Mouse (Mus musculus): ENCODE measurements at regions not wholly inside any gene's neighbourhood (a gene's known extent, or its start where the extent isn't known, plus 50 kb on each side); places are given as distances from the start of the nearest gene placed in this dataset.

DNA sequence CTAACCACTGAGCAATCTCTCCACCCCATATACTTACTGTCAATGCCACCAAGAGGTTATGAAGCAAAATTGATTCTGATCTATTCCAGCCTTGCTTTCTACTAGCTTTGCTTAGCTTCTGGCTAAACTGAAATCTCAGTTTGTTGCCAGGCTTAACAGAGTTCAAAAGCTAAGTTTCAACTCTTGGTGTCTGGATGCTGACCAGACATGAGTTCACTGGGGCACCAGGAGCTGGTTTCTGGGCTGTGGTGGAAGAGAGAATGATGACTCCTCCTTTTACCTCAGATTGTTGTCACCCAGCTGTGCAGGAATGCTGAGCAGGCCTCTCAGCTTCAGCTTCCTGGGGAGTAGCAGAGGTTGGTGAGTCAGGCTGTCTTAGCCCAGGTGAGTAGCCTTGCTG, 464.1 kb upstream of the Nrp1 start:
- Histone ChIP-seq H3K36me3 (ENCODE audit: control insufficient read depth, insufficient read depth) (no peaks in the 10 kb centered on the region), H3K4me3 (no peak overlapping the region), H3K79me2 (ENCODE audit: control insufficient read depth, insufficient read depth) (no peaks in the 10 kb centered on the region), H3ac (ENCODE audit: control insufficient read depth, insufficient read length) (no peak overlapping the region), H3K4me2 (ENCODE audit: low read depth) (no peak overlapping the region), H3K27me3 (ENCODE audit: control insufficient read depth, insufficient read depth, insufficient read length) (no peaks in the 10 kb centered on the region)
- TF ChIP-seq USF1 (IDR thresholded peaks at IDR 0.05; ENCODE audit: low read depth) (no peak), TCF12 (IDR thresholded peaks at IDR 0.05; ENCODE audit: insufficient read depth, poor library complexity, severe bottlenecking) (no peak), E2F4 (IDR thresholded peaks at IDR 0.05; ENCODE audit: insufficient read depth) (no peak), MYOD1 (IDR thresholded peaks at IDR 0.05; ENCODE audit: control insufficient read depth in 1 of 3, insufficient read length in 2 of 3, low read depth in 2 of 3) (no peak), SRF (IDR thresholded peaks at IDR 0.05; ENCODE audit: control insufficient read depth, insufficient read length, low read depth) (no peak), CEBPB (IDR thresholded peaks at IDR 0.05; ENCODE audit: insufficient read depth, poor library complexity, severe bottlenecking) (no peak), MAX (IDR thresholded peaks at IDR 0.05; ENCODE audit: low read depth) (no peak), REST (IDR thresholded peaks at IDR 0.05; ENCODE audit: insufficient read depth, insufficient read length) (no peak), POLR2A (IDR thresholded peaks at IDR 0.05; ENCODE audit: insufficient read length, low read depth) (no peak), POLR2AphosphoS2 (IDR thresholded peaks at IDR 0.05; ENCODE audit: insufficient read length, low read depth) (no peak), MYOG (IDR thresholded peaks at IDR 0.05; ENCODE audit: control insufficient read depth in 1 of 3, insufficient read depth in 1 of 3, insufficient read length in 2 of 3, low read depth in 2 of 3) (no peak), TCF3 (IDR thresholded peaks at IDR 0.05; ENCODE audit: insufficient read length, low read depth) (no peak)

DNA sequence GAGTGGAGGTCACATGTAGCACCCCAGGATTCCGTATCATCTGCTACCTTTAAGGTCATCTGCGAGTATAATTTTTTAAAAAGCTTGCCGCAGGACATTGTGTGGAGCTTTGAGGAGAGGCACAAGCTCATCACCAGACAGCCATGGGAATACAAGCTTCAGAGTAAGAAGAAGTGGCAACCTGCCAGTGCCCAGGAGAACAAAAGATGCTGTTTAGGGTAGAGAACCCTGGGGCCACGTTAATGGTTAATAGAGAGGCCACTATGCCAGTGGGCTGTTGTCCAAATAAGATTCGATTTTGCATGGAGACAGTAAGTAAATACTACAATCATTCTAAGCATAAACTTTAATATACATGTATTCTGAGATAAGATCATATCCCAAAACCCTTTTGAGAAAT, 450.0 kb upstream of the Nrp1 start:
- Histone ChIP-seq H3K4me2 (ENCODE audit: low read depth) (no peak overlapping the region), H3K27me3 (ENCODE audit: control insufficient read depth, insufficient read depth, insufficient read length) (no peaks in the 10 kb centered on the region), H3K4me3 (no peak overlapping the region), H3K36me3 (ENCODE audit: control insufficient read depth, insufficient read depth) (no peaks in the 10 kb centered on the region), H3K79me2 (ENCODE audit: control insufficient read depth, insufficient read depth) (no peaks in the 10 kb centered on the region), H3ac (ENCODE audit: control insufficient read depth, insufficient read length) (no peak overlapping the region)
- TF ChIP-seq MYOD1 (IDR thresholded peaks at IDR 0.05; ENCODE audit: control insufficient read depth in 1 of 3, insufficient read length in 2 of 3, low read depth in 2 of 3) (no peak), TCF3 (IDR thresholded peaks at IDR 0.05; ENCODE audit: insufficient read length, low read depth) (no peak), CEBPB (IDR thresholded peaks at IDR 0.05; ENCODE audit: insufficient read depth, poor library complexity, severe bottlenecking) (no peak), MAX (IDR thresholded peaks at IDR 0.05; ENCODE audit: low read depth) (no peak), E2F4 (IDR thresholded peaks at IDR 0.05; ENCODE audit: insufficient read depth) (no peak), USF1 (IDR thresholded peaks at IDR 0.05; ENCODE audit: low read depth) (no peak), TCF12 (IDR thresholded peaks at IDR 0.05; ENCODE audit: insufficient read depth, poor library complexity, severe bottlenecking) (no peak), MYOG (IDR thresholded peaks at IDR 0.05; ENCODE audit: control insufficient read depth in 1 of 3, insufficient read depth in 1 of 3, insufficient read length in 2 of 3, low read depth in 2 of 3) (no peak), POLR2AphosphoS2 (IDR thresholded peaks at IDR 0.05; ENCODE audit: insufficient read length, low read depth) (no peak), REST (IDR thresholded peaks at IDR 0.05; ENCODE audit: insufficient read depth, insufficient read length) (no peak), POLR2A (IDR thresholded peaks at IDR 0.05; ENCODE audit: insufficient read length, low read depth) (no peak), SRF (IDR thresholded peaks at IDR 0.05; ENCODE audit: control insufficient read depth, insufficient read length, low read depth) (no peak)

DNA sequence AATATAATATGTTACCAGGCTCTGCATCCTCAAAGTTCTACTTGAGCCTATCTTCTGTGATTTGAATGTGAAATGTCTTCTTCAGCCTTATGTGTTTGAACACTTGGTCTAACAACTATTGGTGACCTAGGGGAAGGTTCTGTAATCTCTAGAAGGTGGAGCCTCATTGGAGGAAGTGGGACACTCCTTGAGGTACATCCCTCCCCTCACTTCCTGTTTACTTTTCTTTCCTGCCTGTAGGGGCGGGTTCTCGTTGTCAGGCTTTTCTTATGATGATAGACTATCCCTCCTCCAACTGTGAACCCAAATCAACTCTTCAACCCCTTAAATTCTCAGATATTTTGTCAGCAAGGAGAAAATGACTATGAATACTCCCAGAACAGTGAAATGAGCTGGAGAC, 448.8 kb upstream of the Nrp1 start:
- TF ChIP-seq E2F4 (IDR thresholded peaks at IDR 0.05; ENCODE audit: insufficient read depth): no peak
- no peak for TF ChIP-seq POLR2A (IDR thresholded peaks at IDR 0.05; ENCODE audit: insufficient read length, low read depth)
- TF ChIP-seq POLR2AphosphoS2 (IDR thresholded peaks at IDR 0.05; ENCODE audit: insufficient read length, low read depth): no peak
- TF ChIP-seq MYOD1 (IDR thresholded peaks at IDR 0.05; ENCODE audit: control insufficient read depth in 1 of 3, insufficient read length in 2 of 3, low read depth in 2 of 3): no peak
- TF ChIP-seq SRF (IDR thresholded peaks at IDR 0.05; ENCODE audit: control insufficient read depth, insufficient read length, low read depth): no peak
- TF ChIP-seq USF1 (IDR thresholded peaks at IDR 0.05; ENCODE audit: low read depth): no peak
- no peak overlapping the region for H3K4me3 ChIP-seq
- H3K79me2 ChIP-seq (ENCODE audit: control insufficient read depth, insufficient read depth): no peaks in the 10 kb centered on the region
- no peaks in the 10 kb centered on the region for H3K36me3 ChIP-seq (ENCODE audit: control insufficient read depth, insufficient read depth)
- no peak overlapping the region for H3ac ChIP-seq (ENCODE audit: control insufficient read depth, insufficient read length)
- no peak overlapping the region for H3K4me2 ChIP-seq (ENCODE audit: low read depth)
- H3K27me3 ChIP-seq (ENCODE audit: control insufficient read depth, insufficient read depth, insufficient read length): no peaks in the 10 kb centered on the region

DNA sequence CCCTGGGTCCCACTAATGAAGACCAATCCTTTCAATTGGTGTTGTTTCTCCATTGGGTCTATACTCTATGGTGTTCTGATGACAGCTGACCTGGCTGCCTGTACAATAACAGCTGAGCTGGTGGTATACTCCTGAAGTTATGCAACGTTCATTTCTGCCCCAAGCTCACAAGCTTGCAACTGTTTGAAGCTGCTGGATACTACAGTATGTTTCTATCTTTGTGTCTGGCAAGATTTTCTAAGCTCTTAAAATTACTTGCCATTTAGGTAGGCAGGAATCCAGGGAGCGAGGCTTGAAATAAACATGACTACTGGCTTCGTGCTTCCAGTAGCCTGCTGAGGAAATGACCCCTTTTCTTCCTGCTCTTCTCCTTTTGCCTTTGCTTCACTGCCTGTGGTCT, 444.3 kb upstream of the Nrp1 start:
- Histone ChIP-seq H3K4me2 (ENCODE audit: low read depth) (peak overlapping the region; percentile 3), H3ac (ENCODE audit: control insufficient read depth, insufficient read length) (no peak overlapping the region), H3K36me3 (ENCODE audit: control insufficient read depth, insufficient read depth) (no peaks in the 10 kb centered on the region), H3K4me3 (no peak overlapping the region), H3K27me3 (ENCODE audit: control insufficient read depth, insufficient read depth, insufficient read length) (no peaks in the 10 kb centered on the region), H3K79me2 (ENCODE audit: control insufficient read depth, insufficient read depth) (no peaks in the 10 kb centered on the region)
- TF ChIP-seq MYOD1 (IDR thresholded peaks at IDR 0.05; ENCODE audit: control insufficient read depth in 1 of 3, insufficient read length in 2 of 3, low read depth in 2 of 3): no peak
- TF ChIP-seq SRF (IDR thresholded peaks at IDR 0.05; ENCODE audit: control insufficient read depth, insufficient read length, low read depth): no peak
- TF ChIP-seq MAX (IDR thresholded peaks at IDR 0.05; ENCODE audit: low read depth): no peak
- TF ChIP-seq E2F4 (IDR thresholded peaks at IDR 0.05; ENCODE audit: insufficient read depth): no peak
- TF ChIP-seq POLR2AphosphoS2 (IDR thresholded peaks at IDR 0.05; ENCODE audit: insufficient read length, low read depth): no peak
- no peak for TF ChIP-seq TCF12 (IDR thresholded peaks at IDR 0.05; ENCODE audit: insufficient read depth, poor library complexity, severe bottlenecking)
- TF ChIP-seq USF1 (IDR thresholded peaks at IDR 0.05; ENCODE audit: low read depth): no peak
- TF ChIP-seq REST (IDR thresholded peaks at IDR 0.05; ENCODE audit: insufficient read depth, insufficient read length): no peak
- TF ChIP-seq MYOG (IDR thresholded peaks at IDR 0.05; ENCODE audit: control insufficient read depth in 1 of 3, insufficient read depth in 1 of 3, insufficient read length in 2 of 3, low read depth in 2 of 3): no peak
- TF ChIP-seq POLR2A (IDR thresholded peaks at IDR 0.05; ENCODE audit: insufficient read length, low read depth): no peak
- TF ChIP-seq TCF3 (IDR thresholded peaks at IDR 0.05; ENCODE audit: insufficient read length, low read depth): no peak
- no peak for TF ChIP-seq CEBPB (IDR thresholded peaks at IDR 0.05; ENCODE audit: insufficient read depth, poor library complexity, severe bottlenecking)

DNA sequence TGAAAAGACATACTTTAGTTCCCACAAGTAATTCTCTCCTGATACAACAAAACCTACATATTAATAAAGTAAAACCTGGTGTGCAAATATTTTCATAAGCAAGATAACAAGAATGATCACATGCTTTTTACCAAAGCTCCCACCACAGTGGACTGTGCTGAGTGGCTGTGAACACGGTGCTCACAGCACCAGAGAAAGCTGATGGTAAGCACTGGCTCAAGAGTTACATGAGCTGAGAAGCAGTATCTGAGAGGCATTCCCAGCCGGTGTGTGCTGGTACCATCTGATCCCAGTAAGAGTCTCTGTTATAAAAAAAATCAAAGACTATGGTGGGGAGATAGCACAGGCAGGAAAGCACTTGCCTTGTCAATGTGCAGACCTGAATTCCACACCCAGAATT, 443.5 kb upstream of the Nrp1 start:
- H3K79me2 ChIP-seq (ENCODE audit: control insufficient read depth, insufficient read depth): no peaks in the 10 kb centered on the region
- H3ac ChIP-seq (ENCODE audit: control insufficient read depth, insufficient read length): no peak overlapping the region
- H3K4me3 ChIP-seq: no peak overlapping the region
- H3K27me3 ChIP-seq (ENCODE audit: control insufficient read depth, insufficient read depth, insufficient read length): no peaks in the 10 kb centered on the region
- H3K36me3 ChIP-seq (ENCODE audit: control insufficient read depth, insufficient read depth): no peaks in the 10 kb centered on the region
- TF ChIP-seq SRF (IDR thresholded peaks at IDR 0.05; ENCODE audit: control insufficient read depth, insufficient read length, low read depth): no peak
- TF ChIP-seq POLR2A (IDR thresholded peaks at IDR 0.05; ENCODE audit: insufficient read length, low read depth): no peak
- no peak for TF ChIP-seq POLR2AphosphoS2 (IDR thresholded peaks at IDR 0.05; ENCODE audit: insufficient read length, low read depth)
- no peak for TF ChIP-seq REST (IDR thresholded peaks at IDR 0.05; ENCODE audit: insufficient read depth, insufficient read length)
- TF ChIP-seq MYOG (IDR thresholded peaks at IDR 0.05; ENCODE audit: control insufficient read depth in 1 of 3, insufficient read depth in 1 of 3, insufficient read length in 2 of 3, low read depth in 2 of 3): no peak
- TF ChIP-seq TCF3 (IDR thresholded peaks at IDR 0.05; ENCODE audit: insufficient read length, low read depth): no peak
- no peak for TF ChIP-seq MYOD1 (IDR thresholded peaks at IDR 0.05; ENCODE audit: control insufficient read depth in 1 of 3, insufficient read length in 2 of 3, low read depth in 2 of 3)
- no peak overlapping the region for H3K4me2 ChIP-seq (ENCODE audit: low read depth)

All from myocyte (in vitro differentiated cells).